ENCODE assay signal across 20 mouse cellular contexts in genomic region chr6:146245888-146246287, GRCm38 (mm10).
A peak's percentile ranks its signal among the peaks of the same experiment; 100 is the strongest.
DNase-seq lines count a peak whose midpoint lies in the region; ATAC-seq and TF ChIP-seq lines count a peak whose summit lies in the region.
"Had no signal": no experiment of that assay in that cellular context is flagged by ENCODE, and none has a peak within 500 bp of the region (broad histone marks: within the 10 kb centered on the region; RNA-seq: fewer than 3 reads in every experiment).

No protein-coding gene starts in this region.

- H3K9ac ChIP-seq in limb, embryonic 15.5 days = no peak overlapping the region
- no peak overlapping the region for H3K9ac ChIP-seq in forebrain, embryonic 11.5 days (ENCODE audit: low read length)
- H3K9ac ChIP-seq: embryonic facial prominence, embryonic 13.5 days; forebrain, embryonic 15.5 days; hindbrain, embryonic 14.5 days; intestine, embryonic 15.5 days had no signal

- H3K27ac ChIP-seq in heart, embryonic 10.5 days = no peak overlapping the region
- 0 out of 2 replicates have a peak overlapping the region, but pooled peaks have one; percentile 4 for H3K27ac ChIP-seq in limb, embryonic 15.5 days
- no peak overlapping the region for H3K27ac ChIP-seq in forebrain, embryonic 11.5 days (ENCODE audit: low read depth, low read length)
- H3K27ac ChIP-seq: embryonic facial prominence, embryonic 13.5 days; forebrain, embryonic 10.5 days; forebrain, embryonic 15.5 days; hindbrain, embryonic 10.5 days; hindbrain, embryonic 14.5 days; intestine, embryonic 15.5 days had no signal

- POLR2A ChIA-PET in Patski (lab: Charles Lee) = interaction anchor here (1.4 kb wide), 1 partner anchor 82 kb away, joined by 4 read pairs; no protein-coding TSS in a partner anchor

- no peaks in the 10 kb centered on the region for H3K9me3 ChIP-seq in heart, embryonic 10.5 days
- no peaks in the 10 kb centered on the region for H3K9me3 ChIP-seq in limb, embryonic 15.5 days
- H3K9me3 ChIP-seq in forebrain, embryonic 11.5 days (ENCODE audit: control insufficient read depth, low read length) = no peaks in the 10 kb centered on the region
- H3K9me3 ChIP-seq: embryonic facial prominence, embryonic 13.5 days; forebrain, embryonic 10.5 days; forebrain, embryonic 15.5 days; intestine, embryonic 15.5 days had no signal

- ATAC-seq in Patski = peak; percentile 80
- ATAC-seq in limb, embryonic 15.5 days (ENCODE audit: insufficient number of reproducible peaks, low FRiP score, low TSS enrichment, low read depth) = no peak
- ATAC-seq in forebrain, embryonic 11.5 days (replicated peaks; ENCODE audit: low FRiP score) = no peak
- ATAC-seq: activated CD4-positive, CD25-positive, alpha-beta regulatory T cell, adult 4 months; forebrain, embryonic 15.5 days; intestine, embryonic 15.5 days had no signal

- DNase-seq in gastrocnemius, adult 18-20 months (ENCODE audit: low spot score) = peak; percentile 53
- no peak for DNase-seq in gastrocnemius, postnatal 4 days (ENCODE audit: low spot score in 2 of 2)
- peak; percentile 29 to 35 for DNase-seq in heart, adult 18-20 months
- DNase-seq in heart, embryonic 10.5 days (ENCODE audit: low spot score) = no peak
- peak; percentile 47 for DNase-seq in Patski (ENCODE audit: low read depth, low spot score)
- no peak for DNase-seq in forebrain, embryonic 11.5 days (ENCODE audit: low spot score)
- DNase-seq: adrenal gland, postnatal 14 days; cerebellum, adult 11-12 months; cerebellum, adult 9-10 months; cerebellum, postnatal 25 days had no signal

- peaks cover 5% of the 10 kb centered on the region; the same call in 1 of the 2 replicates for H3K4me1 ChIP-seq in heart, embryonic 10.5 days
- no peaks in the 10 kb centered on the region for H3K4me1 ChIP-seq in limb, embryonic 15.5 days
- H3K4me1 ChIP-seq in forebrain, embryonic 11.5 days (replicated peaks; ENCODE audit: control insufficient read depth, insufficient read depth, low read length) = no peaks in the 10 kb centered on the region
- H3K4me1 ChIP-seq: forebrain, embryonic 10.5 days; forebrain, embryonic 15.5 days; hindbrain, embryonic 10.5 days; intestine, embryonic 15.5 days had no signal

- TF ChIP-seq CTCF in Patski (IDR thresholded peaks at IDR 0.05) = no peak

- H3K4me3 ChIP-seq in heart, embryonic 10.5 days = no peak overlapping the region
- no peak overlapping the region for H3K4me3 ChIP-seq in limb, embryonic 15.5 days
- H3K4me3 ChIP-seq in forebrain, embryonic 11.5 days (ENCODE audit: low read depth, low read length) = no peak overlapping the region
- H3K4me3 ChIP-seq: embryonic facial prominence, embryonic 13.5 days; erythroblast, embryonic 14.5 days; forebrain, embryonic 10.5 days; forebrain, embryonic 15.5 days; hindbrain, embryonic 10.5 days; intestine, embryonic 15.5 days had no signal

- CTCF ChIA-PET in Patski (lab: Charles Lee) = interaction anchor here (1.4 to 1.7 kb wide), 3 partner anchors 13 to 385 kb away, joined by 4 to 5 read pairs (median 5); no protein-coding TSS in a partner anchor

- no peaks in the 10 kb centered on the region for H3K27me3 ChIP-seq in heart, embryonic 10.5 days (ENCODE audit: insufficient read depth, poor library complexity, severe bottlenecking)
- H3K27me3 ChIP-seq in Patski = no peaks in the 10 kb centered on the region
- no peaks in the 10 kb centered on the region for H3K27me3 ChIP-seq in limb, embryonic 15.5 days
- H3K27me3 ChIP-seq in forebrain, embryonic 11.5 days (ENCODE audit: control insufficient read depth, insufficient read depth, low read length) = no peaks in the 10 kb centered on the region
- H3K27me3 ChIP-seq: forebrain, embryonic 15.5 days; intestine, embryonic 15.5 days had no signal

- in situ Hi-C loops in Patski (cut with MboI; ENCODE audit: low pct_unique_long_range_greater_than_20kb) = no loop called here

- H3K36me3 ChIP-seq in heart, embryonic 10.5 days = peaks cover 11% of the 10 kb centered on the region; the same call in 1 of the 2 replicates
- no peaks in the 10 kb centered on the region for H3K36me3 ChIP-seq in limb, embryonic 15.5 days
- H3K36me3 ChIP-seq in forebrain, embryonic 11.5 days (ENCODE audit: control insufficient read depth, insufficient read depth, low read length) = no peaks in the 10 kb centered on the region
- H3K36me3 ChIP-seq: embryonic facial prominence, embryonic 13.5 days; forebrain, embryonic 10.5 days; forebrain, embryonic 15.5 days; hindbrain, embryonic 10.5 days; intestine, embryonic 15.5 days had no signal

- WGBS in heart, embryonic 10.5 days = 85% methylated on average over 9 of the region's 9 CpGs
- WGBS in limb, embryonic 15.5 days = 54% methylated on average over 9 of the region's 9 CpGs
- 92% methylated on average over 9 of the region's 9 CpGs for WGBS in forebrain, embryonic 11.5 days

- H3K4me2 ChIP-seq in limb, embryonic 15.5 days = no peak overlapping the region
- H3K4me2 ChIP-seq in forebrain, embryonic 11.5 days (ENCODE audit: low read depth, low read length, severe bottlenecking) = no peak overlapping the region
- H3K4me2 ChIP-seq: embryonic facial prominence, embryonic 13.5 days; forebrain, embryonic 15.5 days; heart, embryonic 11.5 days; hindbrain, embryonic 14.5 days; intestine, embryonic 15.5 days had no signal

Comparison
In these comparisons a context has a peak if more than half of its experiments do, and no peak if none do; other contexts are left out.
1. DNase-seq: peak in gastrocnemius, adult 18-20 months (single experiment), heart, adult 18-20 months (2 of 2) and Patski (single experiment); none in gastrocnemius, postnatal 4 days (0 of 2), heart, embryonic 10.5 days (single experiment) and forebrain, embryonic 11.5 days (single experiment).